Mouse (Mus musculus): ENCODE results near the gene Stox2. TPM values are rescaled to one million over a fixed set of nuclear protein-coding genes. Genes with fewer than 3 reads are reported as not detected.

Gene Stox2
- polyA plus RNA-seq (2015; fragmentation: Nextera tagmentation; extraction: Ambion mirVana), result 5.8 and 7.4 TPM in 2 replicates

- Histone ChIP-seq H3K4me1 (ENCODE audit: insufficient read depth, low read depth, low read length) (no peaks in the 10 kb centered on the region), H3K36me3 (ENCODE audit: insufficient read depth, low read length) (no peaks in the 10 kb centered on the region), H3K27me3 (replicated peaks; ENCODE audit: insufficient read depth, low read length) (no peaks in the 10 kb centered on the region), H3K9me3 (ENCODE audit: low read length) (no peaks in the 10 kb centered on the region), H3K4me3 (ENCODE audit: low read depth, low read length) (no peak within 1 kb of the TSS), H3K27ac (ENCODE audit: low read length) (no peak within 1 kb of the TSS), H3K9ac (replicated peaks; ENCODE audit: low read depth) (no peak within 1 kb of the TSS), H3K4me2 (replicated peaks; ENCODE audit: low read depth, low read length) (no peak within 1 kb of the TSS)
- DNase-seq (ENCODE audit: low spot score), result no peak
- no peak for ATAC-seq
- 66% methylated on average over 19 of the region's 19 CpGs for WGBS
- TF ChIP-seq CTCF (IDR thresholded peaks at IDR 0.05), result no peak
- TF ChIP-seq EP300 (IDR thresholded peaks at IDR 0.05), result no peak
Measured at GRCm38 (mm10) chr8:47446312-47447046, at the start of gene Stox2. Gene Stox2, minus strand, starts transcription at chr8:47446362.

GRCm38 (mm10) chr8:47495428-47495827 lies 49.3 kb upstream of the Stox2 start:
- no peak for ATAC-seq
- DNase-seq (ENCODE audit: low spot score), result no peak
- no peak overlapping the region for H3K27ac ChIP-seq (ENCODE audit: low read length)
- H3K27me3 ChIP-seq (replicated peaks; ENCODE audit: insufficient read depth, low read length), result no peaks in the 10 kb centered on the region
- H3K9ac ChIP-seq (replicated peaks; ENCODE audit: low read depth), result no peak overlapping the region
- no peaks in the 10 kb centered on the region for H3K9me3 ChIP-seq (ENCODE audit: low read length)
- no peak overlapping the region for H3K4me3 ChIP-seq (ENCODE audit: low read depth, low read length)
- 71% methylated on average over 6 of the region's 6 CpGs for WGBS
- TF ChIP-seq CTCF (IDR thresholded peaks at IDR 0.05) (no peak), EP300 (IDR thresholded peaks at IDR 0.05) (no peak)
- peaks cover 48% of the 10 kb centered on the region; the same call in 1 of the 2 replicates for H3K36me3 ChIP-seq (ENCODE audit: insufficient read depth, low read length)
- H3K4me1 ChIP-seq (ENCODE audit: insufficient read depth, low read depth, low read length), result no peaks in the 10 kb centered on the region
- H3K4me2 ChIP-seq (replicated peaks; ENCODE audit: low read depth, low read length), result no peak overlapping the region

GRCm38 (mm10) chr8:47494602-47495153 lies 48.5 kb upstream of the Stox2 start:
- no peak overlapping the region for H3K27ac ChIP-seq (ENCODE audit: low read length)
- TF ChIP-seq EP300 (IDR thresholded peaks at IDR 0.05) (no peak), CTCF (IDR thresholded peaks at IDR 0.05) (no peak)
- H3K27me3 ChIP-seq (replicated peaks; ENCODE audit: insufficient read depth, low read length), result no peaks in the 10 kb centered on the region
- ATAC-seq, result no peak
- H3K4me2 ChIP-seq (replicated peaks; ENCODE audit: low read depth, low read length), result no peak overlapping the region
- WGBS, result 57% methylated on average over 12 of the region's 12 CpGs
- no peak overlapping the region for H3K4me3 ChIP-seq (ENCODE audit: low read depth, low read length)
- H3K9me3 ChIP-seq (ENCODE audit: low read length), result no peaks in the 10 kb centered on the region
- DNase-seq (ENCODE audit: low spot score), result no peak
- H3K36me3 ChIP-seq (ENCODE audit: insufficient read depth, low read length), result peaks cover 44% of the 10 kb centered on the region; the same call in 1 of the 2 replicates
- no peaks in the 10 kb centered on the region for H3K4me1 ChIP-seq (ENCODE audit: insufficient read depth, low read depth, low read length)
- no peak overlapping the region for H3K9ac ChIP-seq (replicated peaks; ENCODE audit: low read depth)

GRCm38 (mm10) chr8:47493106-47493505 lies 46.9 kb upstream of the Stox2 start:
- H3K27ac ChIP-seq (ENCODE audit: low read length), result no peak overlapping the region
- H3K36me3 ChIP-seq (ENCODE audit: insufficient read depth, low read length), result peaks cover 31% of the 10 kb centered on the region; the same call in 1 of the 2 replicates
- H3K9ac ChIP-seq (replicated peaks; ENCODE audit: low read depth), result no peak overlapping the region
- no peaks in the 10 kb centered on the region for H3K4me1 ChIP-seq (ENCODE audit: insufficient read depth, low read depth, low read length)
- no peaks in the 10 kb centered on the region for H3K27me3 ChIP-seq (replicated peaks; ENCODE audit: insufficient read depth, low read length)
- H3K4me2 ChIP-seq (replicated peaks; ENCODE audit: low read depth, low read length), result no peak overlapping the region
- 58% methylated on average over 12 of the region's 12 CpGs for WGBS
- no peaks in the 10 kb centered on the region for H3K9me3 ChIP-seq (ENCODE audit: low read length)
- DNase-seq (ENCODE audit: low spot score) (peak; percentile 47), ATAC-seq (peak; percentile 35; the same call in 1 of the 2 replicates)
- no peak overlapping the region for H3K4me3 ChIP-seq (ENCODE audit: low read depth, low read length)
- TF ChIP-seq CTCF (IDR thresholded peaks at IDR 0.05) (no peak), EP300 (IDR thresholded peaks at IDR 0.05) (no peak)

GRCm38 (mm10) chr8:47487231-47487630 lies 41.1 kb upstream of the Stox2 start:
- ATAC-seq (no peak), DNase-seq (ENCODE audit: low spot score) (no peak)
- 0 out of 2 replicates have a peak, but pooled peaks cover 3% of the 10 kb centered on the region for H3K9me3 ChIP-seq (ENCODE audit: low read length)
- no peak overlapping the region for H3K27ac ChIP-seq (ENCODE audit: low read length)
- H3K36me3 ChIP-seq (ENCODE audit: insufficient read depth, low read length), result peaks cover 20% of the 10 kb centered on the region; the same call in 1 of the 2 replicates
- no peaks in the 10 kb centered on the region for H3K4me1 ChIP-seq (ENCODE audit: insufficient read depth, low read depth, low read length)
- no peak overlapping the region for H3K9ac ChIP-seq (replicated peaks; ENCODE audit: low read depth)
- no peak overlapping the region for H3K4me3 ChIP-seq (ENCODE audit: low read depth, low read length)
- H3K27me3 ChIP-seq (replicated peaks; ENCODE audit: insufficient read depth, low read length), result no peaks in the 10 kb centered on the region
- TF ChIP-seq CTCF (IDR thresholded peaks at IDR 0.05), result no peak
- no peak overlapping the region for H3K4me2 ChIP-seq (replicated peaks; ENCODE audit: low read depth, low read length)
- 91% methylated on average over 3 of the region's 3 CpGs for WGBS

- WGBS, result 48% methylated on average over 12 of the region's 12 CpGs
- DNase-seq (ENCODE audit: low spot score) (no peak), ATAC-seq (peak; percentile 32; the same call in 1 of the 2 replicates)
- no peak for TF ChIP-seq EP300 (IDR thresholded peaks at IDR 0.05)
- no peak for TF ChIP-seq CTCF (IDR thresholded peaks at IDR 0.05)
- no peak overlapping the region for H3K4me2 ChIP-seq (replicated peaks; ENCODE audit: low read depth, low read length)
- H3K27me3 ChIP-seq (replicated peaks; ENCODE audit: insufficient read depth, low read length), result no peaks in the 10 kb centered on the region
- no peak overlapping the region for H3K27ac ChIP-seq (ENCODE audit: low read length)
- H3K9ac ChIP-seq (replicated peaks; ENCODE audit: low read depth), result no peak overlapping the region
- H3K4me3 ChIP-seq (ENCODE audit: low read depth, low read length), result no peak overlapping the region
- H3K4me1 ChIP-seq (ENCODE audit: insufficient read depth, low read depth, low read length), result no peaks in the 10 kb centered on the region
- H3K36me3 ChIP-seq (ENCODE audit: insufficient read depth, low read length), result no peaks in the 10 kb centered on the region
- H3K9me3 ChIP-seq (ENCODE audit: low read length), result 0 out of 2 replicates have a peak, but pooled peaks cover 3% of the 10 kb centered on the region
Measured at GRCm38 (mm10) chr8:47482354-47483071, 36.4 kb upstream of the Stox2 start.

Data from lung, postnatal 0 days (tissue).